Mouse (Mus musculus) liver, embryonic 14.5 days (tissue): ENCODE results near the gene Sp140.
"Not testable (repeated sequence)": the region's sequence is repeated elsewhere in the genome, so short reads cannot be mapped to it uniquely, and the experiment has no call there.

Experiments
- CTCF ChIP-seq: IDR thresholded peaks from 2 replicates; pipeline ENCODE4 v1.5.1; 2016; ENCODE audit warnings: antibody characterized with exemption, low read depth, control low read depth
- EP300 ChIP-seq: IDR thresholded peaks from 2 replicates; pipeline ENCODE4 v1.6.1; 2016; ENCODE audit warnings: antibody characterized with exemption, low read depth

DNA sequence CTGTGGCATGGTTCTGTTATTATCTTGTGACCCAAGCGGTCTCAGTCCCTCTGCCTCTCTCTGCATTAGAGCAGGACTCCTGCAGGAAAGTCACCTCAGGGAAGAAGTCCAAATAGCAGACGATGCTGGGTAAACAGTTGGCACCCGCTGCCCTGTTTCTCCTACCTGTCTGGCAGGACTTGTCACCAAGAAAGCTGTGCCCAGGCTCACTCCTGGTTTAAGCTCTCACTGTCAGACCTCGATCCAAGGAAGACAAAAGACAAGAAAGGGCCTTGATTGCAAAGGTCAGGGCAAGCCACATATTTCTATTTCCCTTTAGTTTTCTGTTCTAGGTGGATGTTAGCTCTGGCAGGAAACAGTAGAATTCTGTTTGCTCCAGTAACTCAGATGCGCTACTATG lies 50.3 kb downstream of the Sp140 start:
- not testable (repeated sequence) for TF ChIP-seq EP300, CTCF
